Mouse (Mus musculus): ENCODE results near the gene Syn3.

The Syn3 gene

DNA sequence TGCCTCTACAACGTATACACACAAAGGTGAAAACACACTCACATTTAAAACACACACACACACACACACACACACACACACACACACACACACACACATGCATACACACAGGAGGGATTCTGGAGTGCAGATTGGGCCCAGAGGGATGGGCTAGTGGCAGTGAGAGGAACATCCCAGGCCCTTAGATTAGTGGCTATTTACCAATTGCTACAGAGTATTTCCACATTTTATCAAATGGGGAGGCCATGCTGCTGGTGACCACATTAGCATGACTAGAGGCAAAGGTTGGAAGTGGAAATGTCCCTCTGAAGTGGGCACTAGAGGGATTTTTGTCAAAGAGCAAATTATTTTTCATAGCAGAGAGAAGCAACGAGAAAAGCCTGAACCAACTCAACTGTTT is 489.0 kb downstream of the Syn3 start:
- DNase-seq (ENCODE audit: low spot score in 2 of 2) = no peak

DNA sequence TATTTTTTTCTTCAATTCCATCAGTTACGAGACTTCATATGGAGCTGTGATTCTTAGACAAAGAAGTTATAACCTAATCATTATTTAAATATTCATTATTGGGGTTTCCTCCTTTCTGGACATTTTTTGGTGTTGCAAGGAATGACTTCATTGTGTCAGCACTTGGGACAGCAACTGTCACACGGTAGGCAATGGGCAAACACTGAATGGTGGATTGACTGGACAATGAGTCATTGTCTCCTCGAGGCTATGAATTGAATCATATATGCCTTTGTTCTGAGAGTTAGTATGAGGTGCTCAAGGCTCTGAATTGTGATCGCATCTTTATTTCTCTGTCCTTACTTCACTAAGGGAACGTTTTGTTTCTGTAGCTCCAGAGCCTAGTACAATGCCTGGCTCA is 492.2 kb downstream of the Syn3 start:
- DNase-seq (ENCODE audit: low spot score in 2 of 2) = no peak
